Mouse (Mus musculus): Measurements from ENCODE around the gene Dusp7. TPM values are rescaled to one million over a fixed set of nuclear protein-coding genes. Genes with fewer than 3 reads are reported as not detected.

Gene Dusp7
- polyA plus RNA-seq, 2 experiments = 73.0 to 130 TPM

GRCm38 (mm10) chr9:106378753-106379152 is 10.3 kb downstream of the Dusp7 start:
- TF ChIP-seq POLR2A (IDR thresholded peaks at IDR 0.05; ENCODE audit: borderline replicate concordance, extremely low read depth, insufficient read depth, insufficient read length) = no peak
- DNase-seq (ENCODE audit: low spot score) (no peak), ATAC-seq (ENCODE audit: low FRiP score, low read depth) (peak; percentile 34; the same call in 1 of the 2 replicates)
- Histone ChIP-seq H3K4me2 (replicated peaks; ENCODE audit: low read depth, low read length, severe bottlenecking) (no peak overlapping the region), H3K36me3 (ENCODE audit: control insufficient read depth, insufficient read depth, low read length) (peaks cover 45% of the 10 kb centered on the region), H3K27me3 (ENCODE audit: control insufficient read depth, insufficient read depth, low read length) (no peaks in the 10 kb centered on the region), H3K4me3 (replicated peaks; ENCODE audit: low read length) (no peak overlapping the region), H3K9ac (ENCODE audit: low read depth, low read length, severe bottlenecking) (no peak overlapping the region), H3K4me1 (ENCODE audit: control insufficient read depth, insufficient read depth, low read length) (peaks cover 19% of the 10 kb centered on the region), H3K27ac (replicated peaks; ENCODE audit: low read depth, low read length) (peak overlapping the region; percentile 33; the same call in 1 of the 2 replicates), H3K9me3 (ENCODE audit: control insufficient read depth, low read length) (no peaks in the 10 kb centered on the region)
- WGBS = 62% methylated on average over 9 of the region's 9 CpGs

DNA sequence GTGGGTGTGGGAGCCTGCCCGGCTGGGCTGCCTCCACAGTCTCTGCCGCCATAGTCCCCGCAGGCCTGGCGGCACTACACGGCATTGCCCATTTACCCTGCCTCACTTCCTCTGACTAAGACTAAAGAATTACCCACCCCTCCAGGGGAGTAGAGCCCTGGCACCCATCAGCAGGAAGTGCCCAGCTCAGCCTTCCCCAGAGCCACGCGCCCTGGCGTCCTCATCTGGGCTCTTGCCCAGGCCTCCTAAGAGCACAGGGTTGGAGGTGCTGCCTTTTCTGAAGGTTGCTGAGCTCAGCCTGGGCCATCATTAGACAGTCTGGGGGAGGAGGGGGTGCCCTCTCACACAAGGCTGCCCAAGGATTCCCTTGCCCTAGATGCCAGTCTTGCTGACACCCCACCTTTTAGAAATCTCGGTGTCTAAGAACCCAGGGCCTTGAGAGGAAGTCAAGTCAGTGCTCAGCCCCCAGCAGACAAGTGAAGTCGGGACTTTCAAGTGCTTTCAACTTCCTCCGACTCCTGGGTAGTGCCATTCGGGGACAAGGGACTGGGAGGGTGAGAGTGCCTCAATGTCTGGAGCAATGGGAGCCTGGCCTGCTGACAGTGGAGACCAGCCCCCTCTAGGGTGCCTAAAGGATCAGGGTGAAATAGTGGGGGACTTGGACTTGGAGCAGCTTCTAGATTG is 17.9 kb downstream of the Dusp7 start:
- TF ChIP-seq POLR2A (IDR thresholded peaks at IDR 0.05; ENCODE audit: borderline replicate concordance, extremely low read depth, insufficient read depth, insufficient read length) = no peak
- H3K27me3 ChIP-seq (ENCODE audit: control insufficient read depth, insufficient read depth, low read length) = no peaks in the 10 kb centered on the region
- H3K27ac ChIP-seq (replicated peaks; ENCODE audit: low read depth, low read length) = no peak overlapping the region
- no peak overlapping the region for H3K4me2 ChIP-seq (replicated peaks; ENCODE audit: low read depth, low read length, severe bottlenecking)
- H3K9ac ChIP-seq (ENCODE audit: low read depth, low read length, severe bottlenecking) = no peak overlapping the region
- DNase-seq (ENCODE audit: low spot score) (no peak), ATAC-seq (ENCODE audit: low FRiP score, low read depth) (no peak)
- H3K9me3 ChIP-seq (ENCODE audit: control insufficient read depth, low read length) = no peaks in the 10 kb centered on the region
- 87% methylated on average over 12 of the region's 12 CpGs for WGBS
- peaks cover 18% of the 10 kb centered on the region for H3K4me1 ChIP-seq (ENCODE audit: control insufficient read depth, insufficient read depth, low read length)
- H3K4me3 ChIP-seq (replicated peaks; ENCODE audit: low read length) = no peak overlapping the region
- H3K36me3 ChIP-seq (ENCODE audit: control insufficient read depth, insufficient read depth, low read length) = no peaks in the 10 kb centered on the region

- 77% methylated on average over 11 of the region's 11 CpGs for WGBS
- H3K36me3 ChIP-seq (ENCODE audit: control insufficient read depth, insufficient read depth, low read length) = no peaks in the 10 kb centered on the region
These were observed 24.5 kb downstream of the Dusp7 start for GRCm38 (mm10) chr9:106392828-106393527.

DNA sequence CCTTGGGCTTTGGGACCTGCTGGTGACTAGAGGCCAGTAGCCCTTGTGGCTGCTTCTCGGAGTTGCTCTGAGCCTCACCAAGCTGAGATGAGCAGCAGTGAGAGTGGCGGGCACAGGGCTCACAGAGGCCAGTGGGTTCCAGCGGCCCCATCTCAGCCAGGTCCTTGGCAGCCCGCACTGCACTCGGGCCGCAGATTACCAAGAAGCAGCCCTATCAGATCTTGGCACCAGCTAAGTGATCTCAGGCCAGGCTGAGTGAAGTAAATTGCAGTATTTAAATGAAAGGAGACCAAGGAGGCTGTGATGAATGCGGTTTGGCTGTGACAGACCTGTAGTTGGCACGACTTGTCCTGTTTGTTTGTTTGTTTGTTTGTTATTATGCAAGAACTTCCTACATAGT is 25.1 kb downstream of the Dusp7 start:
- no peaks in the 10 kb centered on the region for H3K36me3 ChIP-seq (ENCODE audit: control insufficient read depth, insufficient read depth, low read length)
- WGBS = 94% methylated on average over 7 of the region's 8 CpGs
- no peak overlapping the region for H3K9ac ChIP-seq (ENCODE audit: low read depth, low read length, severe bottlenecking)
- no peak overlapping the region for H3K4me2 ChIP-seq (replicated peaks; ENCODE audit: low read depth, low read length, severe bottlenecking)
- no peak overlapping the region for H3K4me3 ChIP-seq (replicated peaks; ENCODE audit: low read length)
- TF ChIP-seq POLR2A (IDR thresholded peaks at IDR 0.05; ENCODE audit: borderline replicate concordance, extremely low read depth, insufficient read depth, insufficient read length) = no peak
- peaks cover 12% of the 10 kb centered on the region; the same call in 1 of the 2 replicates for H3K4me1 ChIP-seq (ENCODE audit: control insufficient read depth, insufficient read depth, low read length)
- H3K27ac ChIP-seq (replicated peaks; ENCODE audit: low read depth, low read length) = no peak overlapping the region
- DNase-seq (ENCODE audit: low spot score) (no peak), ATAC-seq (ENCODE audit: low FRiP score, low read depth) (no peak)
- H3K9me3 ChIP-seq (ENCODE audit: control insufficient read depth, low read length) = no peaks in the 10 kb centered on the region
- no peaks in the 10 kb centered on the region for H3K27me3 ChIP-seq (ENCODE audit: control insufficient read depth, insufficient read depth, low read length)

More at GRCm38 (mm10) chr9:106392828-106393527, 24.5 kb downstream of the Dusp7 start:
- Histone ChIP-seq H3K9ac (ENCODE audit: low read depth, low read length, severe bottlenecking) (no peak overlapping the region), H3K4me1 (ENCODE audit: control insufficient read depth, insufficient read depth, low read length) (peaks cover 12% of the 10 kb centered on the region; the same call in 1 of the 2 replicates), H3K4me2 (replicated peaks; ENCODE audit: low read depth, low read length, severe bottlenecking) (no peak overlapping the region), H3K4me3 (replicated peaks; ENCODE audit: low read length) (no peak overlapping the region), H3K27ac (replicated peaks; ENCODE audit: low read depth, low read length) (no peak overlapping the region), H3K27me3 (ENCODE audit: control insufficient read depth, insufficient read depth, low read length) (no peaks in the 10 kb centered on the region), H3K9me3 (ENCODE audit: control insufficient read depth, low read length) (no peaks in the 10 kb centered on the region)
- DNase-seq (ENCODE audit: low spot score) (no peak), ATAC-seq (ENCODE audit: low FRiP score, low read depth) (no peak)
- no peak for TF ChIP-seq POLR2A (IDR thresholded peaks at IDR 0.05; ENCODE audit: borderline replicate concordance, extremely low read depth, insufficient read depth, insufficient read length)

DNA sequence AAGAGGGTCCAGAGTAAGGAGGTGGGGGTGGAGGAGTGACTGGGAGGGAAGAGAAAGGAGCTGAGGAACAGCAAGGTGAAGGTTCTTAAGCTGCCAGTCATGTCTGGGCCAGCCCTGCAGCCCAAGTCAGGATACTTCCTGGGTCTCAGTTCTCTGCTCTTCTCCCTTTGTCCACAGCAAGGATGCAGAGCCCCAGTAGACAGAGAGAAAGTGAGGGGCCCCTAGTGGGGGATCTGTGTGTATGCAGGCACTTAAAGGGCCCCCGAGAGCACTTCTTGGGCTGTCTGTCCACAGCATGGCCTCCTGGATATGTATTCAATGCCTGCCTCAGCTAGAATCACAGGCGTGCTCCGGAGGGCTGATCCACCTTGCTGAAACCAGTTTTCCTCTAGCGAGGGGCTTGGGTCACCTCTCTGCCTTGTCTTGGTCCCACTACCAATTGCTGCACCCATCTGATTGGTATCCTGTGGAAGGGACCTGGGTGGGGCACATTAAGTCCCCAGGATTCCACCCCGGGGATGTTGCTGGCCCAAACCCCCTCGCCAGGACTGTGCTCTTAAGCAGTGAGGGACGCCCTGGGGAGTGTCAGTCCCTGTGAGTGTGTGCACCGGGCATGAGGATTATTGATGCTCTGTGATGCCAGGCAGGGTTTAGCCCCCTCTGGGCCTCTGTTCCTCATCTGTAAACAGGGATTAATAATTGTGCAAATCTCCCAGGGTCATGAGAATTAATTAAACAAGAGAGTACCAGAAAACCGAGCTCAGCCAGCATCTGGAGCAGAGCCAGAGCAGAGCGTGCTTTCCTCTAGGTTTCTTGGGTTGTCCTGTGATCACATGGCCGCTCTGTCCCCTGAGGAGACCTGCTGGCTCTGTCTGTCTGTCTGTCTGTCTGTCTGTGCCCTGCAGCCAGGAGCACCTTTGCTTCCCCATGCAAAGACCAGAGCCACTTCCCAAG is 26.5 kb downstream of the Dusp7 start:
- no peak for TF ChIP-seq POLR2A (IDR thresholded peaks at IDR 0.05; ENCODE audit: borderline replicate concordance, extremely low read depth, insufficient read depth, insufficient read length)
- Histone ChIP-seq H3K9ac (ENCODE audit: low read depth, low read length, severe bottlenecking) (no peak overlapping the region), H3K4me2 (replicated peaks; ENCODE audit: low read depth, low read length, severe bottlenecking) (no peak overlapping the region), H3K27ac (replicated peaks; ENCODE audit: low read depth, low read length) (no peak overlapping the region), H3K27me3 (ENCODE audit: control insufficient read depth, insufficient read depth, low read length) (no peaks in the 10 kb centered on the region), H3K4me1 (ENCODE audit: control insufficient read depth, insufficient read depth, low read length) (peaks cover 12% of the 10 kb centered on the region; the same call in 1 of the 2 replicates), H3K36me3 (ENCODE audit: control insufficient read depth, insufficient read depth, low read length) (no peaks in the 10 kb centered on the region), H3K4me3 (replicated peaks; ENCODE audit: low read length) (no peak overlapping the region), H3K9me3 (ENCODE audit: control insufficient read depth, low read length) (no peaks in the 10 kb centered on the region)
- ATAC-seq (ENCODE audit: low FRiP score, low read depth) (peak; percentile 28; the same call in 1 of the 2 replicates), DNase-seq (ENCODE audit: low spot score) (no peak)
- 45% methylated on average over 11 of the region's 11 CpGs for WGBS
